Mouse (Mus musculus): ENCODE data around the gene Gm8369. TPM values are rescaled to one million over a fixed set of nuclear protein-coding genes. Genes with fewer than 3 reads are reported as not detected.
"Not testable (repeated sequence)": the region's sequence is repeated elsewhere in the genome, so short reads cannot be mapped to it uniquely, and the experiment has no call there.

The Gm8369 gene
- total and polyA plus RNA-seq, 3 experiments, result 0.98 to 2.1 TPM; not detected in 1

- TF ChIP-seq POLR2AphosphoS5 (IDR thresholded peaks at IDR 0.05; ENCODE audit: insufficient replicate concordance, low read depth, low read length), result no peak
- no peak for TF ChIP-seq GATA1 (IDR thresholded peaks at IDR 0.05; ENCODE audit: borderline replicate concordance, low read length)
- TF ChIP-seq CTCF (IDR thresholded peaks at IDR 0.05; ENCODE audit: low read depth, low read length), result no peak
- no peak for TF ChIP-seq TAL1 (conservative IDR thresholded peaks at IDR 0.05; ENCODE audit: low read depth, low read length)
- TF ChIP-seq GATA2 (IDR thresholded peaks at IDR 0.05; ENCODE audit: borderline replicate concordance, low read depth, low read length), result no peak
- no peaks in the 10 kb centered on the region for H3K4me1 ChIP-seq (ENCODE audit: insufficient read depth, low read depth, low read length)
- ATAC-seq (ENCODE audit: extremely low read depth, insufficient number of reproducible peaks, low FRiP score, poor library complexity, severe bottlenecking), result no peak
- no peak overlapping the region for H3K4me3 ChIP-seq (ENCODE audit: low read depth, low read length)
- no peaks in the 10 kb centered on the region for H3K27me3 ChIP-seq (ENCODE audit: insufficient read depth, low read length)
- H3K9me3 ChIP-seq (replicated peaks), result no peaks in the 10 kb centered on the region
- H3K36me3 ChIP-seq (replicated peaks), result no peaks in the 10 kb centered on the region
- no peak for DNase-seq (ENCODE audit: low spot score)
These were observed 62.2 kb downstream of the Gm8369 start for GRCm38 (mm10) chr19:11547911-11548310.

DNA sequence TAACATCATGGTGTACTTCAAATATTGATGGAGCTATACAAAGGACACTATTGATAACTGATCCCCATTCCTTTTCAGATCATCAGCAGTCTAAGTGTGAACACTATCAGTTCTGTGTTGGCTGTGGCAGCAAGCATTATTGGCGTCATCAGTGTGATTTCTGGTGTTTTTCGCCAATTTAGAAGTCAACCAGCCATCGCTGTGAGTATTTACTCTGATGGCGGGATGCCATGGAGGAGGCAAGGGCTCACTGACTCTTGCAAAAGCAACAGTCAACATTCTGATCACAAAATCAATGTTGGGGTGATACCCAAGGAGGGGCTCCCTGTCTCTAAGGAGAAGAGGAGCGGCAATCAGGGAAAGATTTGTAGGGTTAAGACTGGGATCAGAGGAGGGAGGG, 69.0 kb downstream of the Gm8369 start:
- TF ChIP-seq POLR2AphosphoS5 (IDR thresholded peaks at IDR 0.05; ENCODE audit: insufficient replicate concordance, low read depth, low read length) (no peak), GATA2 (IDR thresholded peaks at IDR 0.05; ENCODE audit: borderline replicate concordance, low read depth, low read length) (no peak), GATA1 (IDR thresholded peaks at IDR 0.05; ENCODE audit: borderline replicate concordance, low read length) (no peak), CTCF (IDR thresholded peaks at IDR 0.05; ENCODE audit: low read depth, low read length) (no peak), TAL1 (conservative IDR thresholded peaks at IDR 0.05; ENCODE audit: low read depth, low read length) (no peak)
- no peaks in the 10 kb centered on the region for H3K36me3 ChIP-seq (replicated peaks)
- H3K4me1 ChIP-seq (ENCODE audit: insufficient read depth, low read depth, low read length), result no peaks in the 10 kb centered on the region
- ATAC-seq (ENCODE audit: extremely low read depth, insufficient number of reproducible peaks, low FRiP score, poor library complexity, severe bottlenecking), result no peak
- H3K9me3 ChIP-seq (replicated peaks), result no peaks in the 10 kb centered on the region
- no peaks in the 10 kb centered on the region for H3K27me3 ChIP-seq (ENCODE audit: insufficient read depth, low read length)
- no peak for DNase-seq (ENCODE audit: low spot score)
- no peak overlapping the region for H3K4me3 ChIP-seq (ENCODE audit: low read depth, low read length)

DNA sequence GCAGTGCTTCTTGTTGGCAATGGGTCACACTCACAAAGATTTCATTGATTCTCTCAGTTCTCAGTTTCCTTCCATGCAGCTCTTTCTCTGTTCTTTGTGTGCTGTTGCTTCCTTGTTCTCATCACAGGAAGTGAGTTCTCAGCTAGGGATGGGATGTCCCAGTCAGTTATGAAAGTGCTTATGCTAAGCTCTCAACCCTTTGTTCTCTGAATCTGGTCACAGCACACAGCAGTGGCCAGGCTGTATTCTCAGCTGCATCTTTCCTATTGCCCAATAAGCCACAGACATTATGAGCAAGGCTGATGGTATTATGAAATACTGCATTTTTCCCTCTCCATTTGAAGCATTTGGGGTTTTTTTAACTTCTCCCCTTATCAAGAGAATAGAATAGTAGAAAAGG, 73.8 kb downstream of the Gm8369 start:
- not testable (repeated sequence) for H3K9me3 ChIP-seq (replicated peaks); H3K4me3 ChIP-seq (ENCODE audit: low read depth, low read length); H3K4me1 ChIP-seq (ENCODE audit: insufficient read depth, low read depth, low read length); DNase-seq (ENCODE audit: low spot score); H3K27me3 ChIP-seq (ENCODE audit: insufficient read depth, low read length); ATAC-seq (ENCODE audit: extremely low read depth, insufficient number of reproducible peaks, low FRiP score, poor library complexity, severe bottlenecking); H3K36me3 ChIP-seq (replicated peaks)

Other genes starting within 250 kb of the Gm8369 start
- not detected in 2 replicates for gene Ms4a1, start 219.7 kb upstream of the Gm8369 start, total RNA-seq (2014; fragmentation: Nextera tagmentation)
- gene Ms4a1, start 219.7 kb upstream of the Gm8369 start, total RNA-seq (2017), result 0.06 and 0.22 TPM in 2 replicates
- gene Ms4a1, start 219.7 kb upstream of the Gm8369 start, polyA plus RNA-seq (2012), result not detected in 2 replicates
- not detected in 2 replicates for gene Ms4a5, start 202.1 kb upstream of the Gm8369 start, total RNA-seq (2014; fragmentation: Nextera tagmentation)
- 0.23 and 0.38 TPM in 2 replicates for gene Ms4a5, start 202.1 kb upstream of the Gm8369 start, total RNA-seq (2017)
- not detected in 2 replicates for gene Ms4a5, start 202.1 kb upstream of the Gm8369 start, polyA plus RNA-seq (2012)
- not detected in 2 replicates for gene Ms4a14, start 171.5 kb upstream of the Gm8369 start, total RNA-seq (2014; fragmentation: Nextera tagmentation)
- gene Ms4a14, start 171.5 kb upstream of the Gm8369 start, total RNA-seq (2017), result 0.05 and 0.06 TPM in 2 replicates
- gene Ms4a14, start 171.5 kb upstream of the Gm8369 start, polyA plus RNA-seq (2012), result not detected in 2 replicates
- not detected in 2 replicates for gene Ms4a7, start 149.8 kb upstream of the Gm8369 start, total RNA-seq (2014; fragmentation: Nextera tagmentation)
- gene Ms4a7, start 149.8 kb upstream of the Gm8369 start, total RNA-seq (2017), result 0.05 and 0.12 TPM in 2 replicates
- not detected in 2 replicates for gene Ms4a7, start 149.8 kb upstream of the Gm8369 start, polyA plus RNA-seq (2012)
- gene Ms4a4a, start 110.4 kb upstream of the Gm8369 start, total RNA-seq (2014; fragmentation: Nextera tagmentation), result not detected in 2 replicates
- gene Ms4a4a, start 110.4 kb upstream of the Gm8369 start, total RNA-seq (2017), result not detected in 2 replicates
- gene Ms4a4a, start 110.4 kb upstream of the Gm8369 start, polyA plus RNA-seq (2012), result not detected in 2 replicates
- not detected in 2 replicates for gene Ms4a4c, start 81.2 kb upstream of the Gm8369 start, total RNA-seq (2014; fragmentation: Nextera tagmentation)
- not detected in 2 replicates for gene Ms4a4c, start 81.2 kb upstream of the Gm8369 start, total RNA-seq (2017)
- gene Ms4a4c, start 81.2 kb upstream of the Gm8369 start, polyA plus RNA-seq (2012), result not detected in 2 replicates
- gene Ms4a4b, start 42.4 kb upstream of the Gm8369 start, total RNA-seq (2014; fragmentation: Nextera tagmentation), result not detected in 2 replicates
- gene Ms4a4b, start 42.4 kb upstream of the Gm8369 start, total RNA-seq (2017), result 0.06 and 0.27 TPM in 2 replicates
- gene Ms4a4b, start 42.4 kb upstream of the Gm8369 start, polyA plus RNA-seq (2012), result not detected in 2 replicates
- gene Ms4a6c, start 16.6 kb upstream of the Gm8369 start, total RNA-seq (2014; fragmentation: Nextera tagmentation), result 0.78 TPM in 1 of 2 replicates, not detected in the other
- gene Ms4a6c, start 16.6 kb upstream of the Gm8369 start, total RNA-seq (2017), result 1.9 and 2.6 TPM in 2 replicates
- gene Ms4a6c, start 16.6 kb upstream of the Gm8369 start, polyA plus RNA-seq (2012), result 0.03 TPM in 2 replicates
- gene Ms4a6b, start 30.6 kb downstream of the Gm8369 start, total RNA-seq (2014; fragmentation: Nextera tagmentation), result 0.23 TPM in 1 of 2 replicates, not detected in the other
- 2.5 and 3.1 TPM in 2 replicates for gene Ms4a6b, start 30.6 kb downstream of the Gm8369 start, total RNA-seq (2017)
- 0.21 TPM in 1 of 2 replicates, not detected in the other for gene Ms4a6b, start 30.6 kb downstream of the Gm8369 start, polyA plus RNA-seq (2012)
- gene Ms4a4d, start 50.9 kb downstream of the Gm8369 start, total RNA-seq (2014; fragmentation: Nextera tagmentation), result not detected in 2 replicates
- gene Ms4a4d, start 50.9 kb downstream of the Gm8369 start, total RNA-seq (2017), result 0.16 TPM in 1 of 2 replicates, not detected in the other
- not detected in 2 replicates for gene Ms4a4d, start 50.9 kb downstream of the Gm8369 start, polyA plus RNA-seq (2012)
- gene Ms4a6d, start 118.9 kb downstream of the Gm8369 start, total RNA-seq (2014; fragmentation: Nextera tagmentation), result 1.4 TPM in 1 of 2 replicates, not detected in the other
- gene Ms4a6d, start 118.9 kb downstream of the Gm8369 start, total RNA-seq (2017), result 2.2 and 3.1 TPM in 2 replicates
- gene Ms4a6d, start 118.9 kb downstream of the Gm8369 start, polyA plus RNA-seq (2012), result 0.05 TPM in 1 of 2 replicates, not detected in the other
- 1.3 and 1.4 TPM in 2 replicates for gene Ms4a2, start 137.8 kb downstream of the Gm8369 start, total RNA-seq (2014; fragmentation: Nextera tagmentation)
- 19.1 and 20.6 TPM in 2 replicates for gene Ms4a2, start 137.8 kb downstream of the Gm8369 start, total RNA-seq (2017)
- gene Ms4a2, start 137.8 kb downstream of the Gm8369 start, polyA plus RNA-seq (2012), result 0.03 TPM in 1 of 2 replicates, not detected in the other
- gene Ms4a3, start 154.9 kb downstream of the Gm8369 start, total RNA-seq (2014; fragmentation: Nextera tagmentation), result not detected in 2 replicates
- gene Ms4a3, start 154.9 kb downstream of the Gm8369 start, total RNA-seq (2017), result 0.35 TPM in 1 of 2 replicates, not detected in the other
- gene Ms4a3, start 154.9 kb downstream of the Gm8369 start, polyA plus RNA-seq (2012), result not detected in 2 replicates
- gene Oosp2, start 174.6 kb downstream of the Gm8369 start, total RNA-seq (2014; fragmentation: Nextera tagmentation), result not detected in 2 replicates
- gene Oosp2, start 174.6 kb downstream of the Gm8369 start, total RNA-seq (2017), result not detected in 2 replicates
- not detected in 2 replicates for gene Oosp2, start 174.6 kb downstream of the Gm8369 start, polyA plus RNA-seq (2012)
- gene Oosp1, start 205.2 kb downstream of the Gm8369 start, total RNA-seq (2014; fragmentation: Nextera tagmentation), result not detected in 2 replicates
- gene Oosp1, start 205.2 kb downstream of the Gm8369 start, total RNA-seq (2017), result 0.11 TPM in 1 of 2 replicates, not detected in the other
- gene Oosp1, start 205.2 kb downstream of the Gm8369 start, polyA plus RNA-seq (2012), result not detected in 2 replicates
- gene Oosp3, start 211.1 kb downstream of the Gm8369 start, total RNA-seq (2014; fragmentation: Nextera tagmentation), result not detected in 2 replicates
- not detected in 2 replicates for gene Oosp3, start 211.1 kb downstream of the Gm8369 start, total RNA-seq (2017)
- gene Oosp3, start 211.1 kb downstream of the Gm8369 start, polyA plus RNA-seq (2012), result not detected in 2 replicates

All from G1E (cell line).